Mouse (Mus musculus) cerebellum, adult 2 months (tissue): ENCODE results near the gene Rab31.

Experiments
- CTCF ChIP-seq: fragments of 200-500 bp; IDR thresholded peaks from 2 replicates; pipeline ENCODE4 v1.5.1; 2011; ENCODE audit warnings: low read depth, mild to moderate bottlenecking, control low read depth, low read length, moderate library complexity, borderline replicate concordance; ENCODE audit not compliant: insufficient read depth
- POLR2A ChIP-seq: fragments of 200-500 bp; IDR thresholded peaks from 2 replicates; pipeline ENCODE4 v1.6.1; 2011; ENCODE audit warnings: low read length, control low read depth, borderline replicate concordance; ENCODE audit not compliant: insufficient read depth

- TF ChIP-seq POLR2A (no peak), CTCF (no peak)
Observed at GRCm38 (mm10) chr17:65820197-65820596, 47.6 kb upstream of the Rab31 start.
